Mouse (Mus musculus): ENCODE data around the gene Rcor2. TPM values are rescaled to one million over a fixed set of nuclear protein-coding genes. Genes with fewer than 3 reads are reported as not detected.

The Rcor2 gene
- total RNA-seq, 2 experiments from 2014 or later = 0.17 TPM; not detected in 1

DNA sequence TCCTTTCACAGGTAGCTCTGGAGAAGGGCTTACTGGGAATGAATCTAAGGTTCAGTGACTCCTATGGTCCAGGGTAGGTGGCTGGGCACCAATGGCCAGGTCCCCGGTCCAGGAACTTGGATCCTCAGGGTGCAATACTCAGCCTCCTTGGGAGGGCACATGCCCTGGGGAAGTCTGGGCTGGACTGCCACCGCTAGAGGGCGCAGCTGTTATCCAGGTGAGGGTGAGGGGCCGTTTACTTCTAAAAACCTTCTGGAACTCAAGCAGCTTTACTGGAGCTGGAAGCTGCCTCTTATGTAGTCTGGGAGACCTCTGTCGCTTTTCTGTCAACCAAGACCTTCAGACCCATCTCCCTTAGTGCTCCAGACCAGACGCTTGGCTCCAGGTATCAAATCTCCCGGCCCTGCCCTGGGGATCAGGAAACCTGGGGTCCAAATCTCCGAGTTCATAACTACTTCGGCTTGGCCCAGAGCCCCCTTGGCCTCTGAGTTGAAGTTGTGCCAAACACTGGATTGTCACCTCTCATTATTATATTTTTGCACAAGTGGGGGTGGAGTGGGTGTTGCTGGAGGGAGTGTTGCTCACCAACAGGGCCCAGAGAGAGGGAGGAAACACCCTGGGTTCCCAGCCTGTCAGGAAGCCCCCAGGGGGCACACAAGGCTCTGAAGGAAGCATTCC, 2.9 kb upstream of the Rcor2 start:
- peak; percentile 73 for ATAC-seq (replicated peaks; ENCODE audit: low FRiP score, poor library complexity, severe bottlenecking)

DNA sequence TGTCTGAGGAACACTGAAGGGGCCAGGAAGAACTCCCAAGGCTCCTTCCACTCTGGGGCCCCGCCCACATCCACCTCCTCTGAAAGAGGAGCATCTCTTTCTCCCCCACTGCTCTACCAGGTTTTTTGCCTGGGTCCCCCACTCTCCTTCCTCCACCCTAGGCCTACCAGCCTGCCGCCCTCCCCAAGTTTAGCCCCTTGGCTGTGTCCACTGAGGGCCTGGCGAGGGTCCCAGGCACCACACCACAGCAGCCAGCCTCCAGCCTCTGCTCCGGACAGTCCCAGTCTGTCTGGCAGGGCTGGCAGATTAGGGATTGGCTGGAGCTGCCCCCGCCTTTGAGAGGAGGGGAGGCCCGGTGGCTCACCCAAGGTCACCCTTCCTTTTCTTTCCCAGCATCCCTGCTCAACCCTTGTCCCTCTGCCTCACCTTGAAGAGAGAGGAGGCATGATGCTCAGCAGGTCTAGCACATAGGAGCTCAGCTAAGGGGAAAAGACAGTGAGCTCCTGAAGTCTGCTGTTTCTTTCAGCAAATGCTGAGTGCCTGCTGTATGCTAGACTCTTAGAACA, 2.3 kb upstream of the Rcor2 start:
- ATAC-seq (replicated peaks; ENCODE audit: low FRiP score, poor library complexity, severe bottlenecking) = 0 out of 2 replicates have a peak, but pooled peaks have one; percentile 5

DNA sequence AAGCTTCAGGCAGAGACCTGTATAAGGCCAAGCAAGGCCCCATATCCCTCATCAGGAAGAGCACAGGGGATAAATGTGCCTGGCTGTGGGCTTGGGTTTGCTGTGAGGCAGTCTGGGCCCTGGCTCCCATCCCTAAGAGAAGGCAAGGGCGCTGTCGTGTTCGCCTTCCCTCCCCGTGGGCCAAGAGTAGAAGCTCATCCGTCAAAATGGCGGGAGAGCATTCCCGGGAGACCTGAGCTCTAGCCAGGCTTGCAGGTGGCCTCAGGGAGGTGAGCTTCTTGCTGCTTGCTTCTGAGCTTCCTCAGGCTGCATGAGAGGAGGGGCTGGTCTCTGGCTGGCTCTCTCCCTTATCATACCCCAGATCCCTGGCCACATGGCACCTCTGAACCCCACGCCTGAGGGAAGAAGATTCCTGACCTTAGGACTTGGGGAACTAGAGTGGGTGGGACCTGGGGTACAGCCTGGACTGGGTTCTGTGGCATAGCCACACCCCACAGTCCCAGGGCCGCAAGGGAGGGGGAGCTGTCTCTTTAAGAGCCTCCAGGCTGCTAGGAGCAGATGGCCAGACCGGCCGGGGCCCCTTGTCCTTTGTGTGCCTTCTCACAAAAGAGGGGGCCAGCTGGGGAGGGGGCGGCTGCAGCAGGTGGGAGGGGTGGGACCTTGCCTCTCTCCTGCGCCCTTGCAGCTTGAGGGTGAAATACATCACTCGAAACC, 1.5 kb upstream of the Rcor2 start:
- ATAC-seq (replicated peaks; ENCODE audit: low FRiP score, poor library complexity, severe bottlenecking) = no peak

GRCm38 (mm10) chr19:7266421-7266831, 699 bp upstream of the Rcor2 start:
- no peak for ATAC-seq (replicated peaks; ENCODE audit: low FRiP score, poor library complexity, severe bottlenecking)

DNA sequence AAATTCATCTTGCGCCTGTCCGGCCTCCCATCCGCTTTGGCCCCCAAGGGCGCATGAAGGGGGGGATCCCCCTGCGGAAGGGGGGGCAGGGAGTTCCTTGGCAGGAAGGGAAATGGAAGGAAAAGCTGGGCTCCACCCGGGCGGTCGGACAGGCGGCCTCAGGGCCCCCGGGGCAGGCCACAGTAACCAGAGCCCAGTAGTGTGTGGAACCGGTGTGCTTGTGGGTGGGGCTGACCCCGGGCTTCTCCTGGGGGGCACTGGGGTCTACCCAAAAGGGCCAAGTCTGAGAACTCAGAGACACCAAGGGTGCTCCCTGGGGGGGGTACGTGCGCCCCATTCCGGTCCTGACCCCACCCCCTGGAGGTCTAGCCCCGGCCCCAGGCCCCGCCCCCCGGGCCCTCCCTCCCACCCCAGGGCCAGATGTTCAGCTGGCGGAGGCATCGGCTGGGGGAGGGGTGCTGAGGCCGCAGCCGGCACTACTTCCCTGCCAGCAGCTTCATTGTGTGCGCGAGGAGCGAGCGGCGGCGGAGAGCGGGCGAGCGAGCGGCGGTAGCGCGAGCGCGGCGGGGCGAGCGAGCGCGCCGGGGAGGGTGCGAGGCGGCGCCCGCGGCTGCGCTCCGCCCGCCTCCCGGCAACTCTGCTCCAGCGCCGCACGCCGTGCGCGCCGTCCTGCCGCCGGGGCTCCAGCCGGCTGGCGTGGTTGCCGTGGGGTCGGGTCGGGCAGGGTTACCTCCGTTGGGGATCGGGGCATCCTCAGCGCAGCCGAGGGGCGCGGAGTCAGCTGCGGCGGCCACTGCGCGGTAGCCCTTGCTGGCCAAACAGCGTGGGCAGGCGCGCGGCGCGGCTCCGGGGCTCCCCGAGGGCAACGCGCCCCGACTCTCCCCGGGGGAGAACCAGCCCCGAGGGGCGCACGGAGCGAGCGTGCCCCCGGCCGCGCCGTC, 926 bp downstream of the Rcor2 start:
- no peak for ATAC-seq (replicated peaks; ENCODE audit: low FRiP score, poor library complexity, severe bottlenecking)

GRCm38 (mm10) chr19:7268722-7269090, 1.6 kb downstream of the Rcor2 start:
- ATAC-seq (replicated peaks; ENCODE audit: low FRiP score, poor library complexity, severe bottlenecking) = no peak

- no peak for ATAC-seq (replicated peaks; ENCODE audit: low FRiP score, poor library complexity, severe bottlenecking)
These were observed 2.3 kb downstream of the Rcor2 start for GRCm38 (mm10) chr19:7269290-7270044.

DNA sequence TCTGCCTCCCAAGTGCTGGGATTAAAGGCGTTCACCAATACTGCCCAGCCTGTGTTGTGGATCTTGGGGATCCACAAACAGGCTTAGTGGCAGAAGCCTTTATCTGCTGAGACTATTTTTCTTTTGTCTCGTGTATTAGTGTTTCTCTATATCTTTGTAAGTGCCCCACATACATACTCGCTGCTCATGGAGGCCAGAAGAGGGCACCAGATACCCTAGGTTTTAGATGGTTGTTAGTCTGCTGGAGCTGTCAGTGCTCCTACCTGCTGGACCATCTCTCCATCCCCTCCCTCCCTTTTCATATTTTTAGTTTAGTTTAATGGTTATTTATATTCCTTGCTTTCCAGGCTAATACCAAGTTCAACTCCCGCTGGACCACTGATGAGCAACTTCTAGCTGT, 6.4 kb downstream of the Rcor2 start:
- no peak for ATAC-seq (replicated peaks; ENCODE audit: low FRiP score, poor library complexity, severe bottlenecking)

GRCm38 (mm10) chr19:7274326-7274990, 7.3 kb downstream of the Rcor2 start:
- ATAC-seq (replicated peaks; ENCODE audit: low FRiP score, poor library complexity, severe bottlenecking) = no peak

DNA sequence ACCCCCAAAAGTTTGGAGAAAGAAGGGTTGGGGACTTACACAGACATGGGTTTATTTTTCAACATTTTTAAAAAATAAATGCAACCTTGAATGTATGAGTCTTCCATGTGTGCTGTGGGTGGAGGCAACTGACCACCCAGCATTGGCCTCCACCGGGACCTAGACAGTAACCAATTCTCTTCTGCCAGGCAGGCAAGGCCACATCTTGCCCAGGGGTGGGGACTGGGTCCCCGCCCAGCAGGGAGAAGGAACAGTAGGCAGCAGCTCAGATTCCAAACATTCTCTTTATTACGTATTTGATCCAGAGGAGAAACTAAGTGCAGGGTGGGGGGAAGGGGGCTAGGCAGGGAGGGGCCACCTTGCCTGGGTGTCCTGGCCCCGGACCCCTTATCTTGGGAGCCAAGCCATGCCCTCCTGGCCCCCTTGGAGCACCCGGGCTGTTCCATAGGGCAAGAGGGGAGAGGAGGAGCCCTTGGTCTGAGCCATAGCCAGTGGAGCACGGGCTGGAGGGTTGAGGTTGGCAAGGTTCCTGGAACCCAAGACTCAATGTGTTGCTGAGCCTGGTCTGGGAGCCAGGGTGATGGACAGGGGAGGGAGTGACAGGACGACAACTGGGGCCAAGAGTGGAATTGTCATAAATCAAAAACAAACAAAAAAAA, 8.1 kb downstream of the Rcor2 start:
- ATAC-seq (replicated peaks; ENCODE audit: low FRiP score, poor library complexity, severe bottlenecking) = no peak

DNA sequence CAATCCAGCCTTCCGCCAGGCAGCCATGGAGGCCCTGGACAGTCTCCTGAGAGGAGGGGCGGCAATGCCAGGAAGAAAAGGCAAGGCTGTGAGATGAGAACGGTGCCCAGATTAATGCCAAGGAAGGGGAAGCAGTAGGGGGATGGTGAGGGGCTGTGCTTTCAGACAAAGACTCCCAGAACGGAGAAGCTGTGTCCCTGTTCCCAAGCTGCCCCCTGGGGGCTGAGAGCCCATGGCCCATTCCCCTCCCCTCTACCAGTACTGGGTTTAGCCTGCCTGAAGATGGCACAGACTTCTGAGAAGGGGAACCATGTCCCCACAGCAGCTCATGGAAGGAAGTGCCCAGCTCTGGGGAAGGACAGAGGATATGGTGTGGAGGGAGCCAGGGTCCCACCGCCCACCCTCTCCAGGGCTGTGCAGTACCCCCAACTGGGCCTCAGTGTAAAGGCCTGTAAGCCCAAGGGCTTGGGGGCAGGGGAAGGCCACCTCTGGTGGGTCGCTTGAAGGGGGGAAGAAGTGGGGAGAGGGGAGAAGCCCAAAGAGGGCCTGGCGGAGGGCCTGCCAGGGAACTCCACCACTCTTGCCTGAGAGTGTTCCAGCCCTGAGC, 9.0 kb downstream of the Rcor2 start:
- ATAC-seq (replicated peaks; ENCODE audit: low FRiP score, poor library complexity, severe bottlenecking) = no peak

- ATAC-seq (replicated peaks; ENCODE audit: low FRiP score, poor library complexity, severe bottlenecking) = no peak
These were observed 9.7 kb downstream of the Rcor2 start for GRCm38 (mm10) chr19:7276796-7277195.

GRCm38 (mm10) chr19:7278200-7278906, 11.2 kb downstream of the Rcor2 start:
- no peak for ATAC-seq (replicated peaks; ENCODE audit: low FRiP score, poor library complexity, severe bottlenecking)

DNA sequence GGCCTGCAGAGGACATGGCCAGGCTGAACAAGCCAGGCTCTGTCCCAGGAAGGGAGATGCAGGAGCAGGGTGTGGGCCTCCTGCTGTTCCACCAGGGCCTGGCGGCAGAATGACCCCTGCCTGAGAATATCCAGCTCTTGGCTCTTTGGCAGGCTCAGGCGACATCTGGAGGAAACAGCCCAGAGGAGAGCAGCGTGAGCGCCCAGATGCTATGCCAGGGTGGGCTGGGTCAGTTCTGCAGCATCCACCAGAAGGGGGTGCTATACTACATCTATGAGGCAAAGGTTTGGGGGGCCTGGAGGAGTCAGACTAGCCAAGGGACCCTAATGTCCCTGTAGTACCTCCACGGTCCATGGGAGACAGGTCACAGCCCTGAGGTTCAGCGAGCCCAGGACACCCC, 12.0 kb downstream of the Rcor2 start:
- ATAC-seq (replicated peaks; ENCODE audit: low FRiP score, poor library complexity, severe bottlenecking) = 0 out of 2 replicates have a peak, but pooled peaks have one; percentile 28

- ATAC-seq (replicated peaks; ENCODE audit: low FRiP score, poor library complexity, severe bottlenecking) = no peak
These were observed 13.6 kb downstream of the Rcor2 start for GRCm38 (mm10) chr19:7280557-7281330.

GRCm38 (mm10) chr19:7286563-7287315, 19.6 kb downstream of the Rcor2 start:
- ATAC-seq (replicated peaks; ENCODE audit: low FRiP score, poor library complexity, severe bottlenecking) = no peak
